Mouse (Mus musculus): ENCODE results near the gene Trappc12.

The Trappc12 gene

GRCm38 (mm10) chr12:28750021-28750633, at the start of gene Trappc12:
TSS of gene Trappc12 (minus strand) at chr12:28750472.
- DNase-seq (ENCODE audit: low spot score in 2 of 2), result peak; percentile 51 to 84

- DNase-seq (ENCODE audit: low spot score in 2 of 2), result peak in 1 of 2 experiments; percentile 26
Measured at GRCm38 (mm10) chr12:28799798-28800411, 49.6 kb upstream of the Trappc12 start.

- DNase-seq (ENCODE audit: low spot score in 2 of 2), result no peak
Measured at GRCm38 (mm10) chr12:28796881-28797420, 46.7 kb upstream of the Trappc12 start.

GRCm38 (mm10) chr12:28795041-28795440, 44.8 kb upstream of the Trappc12 start:
- no peak for DNase-seq (ENCODE audit: low spot score in 2 of 2)

GRCm38 (mm10) chr12:28793715-28794114, 43.4 kb upstream of the Trappc12 start:
- no peak for DNase-seq (ENCODE audit: low spot score in 2 of 2)

- DNase-seq (ENCODE audit: low spot score in 2 of 2), result no peak
Measured at GRCm38 (mm10) chr12:28792613-28793012, 42.3 kb upstream of the Trappc12 start.

- DNase-seq (ENCODE audit: low spot score in 2 of 2), result no peak
Measured at GRCm38 (mm10) chr12:28786310-28786709, 36.0 kb upstream of the Trappc12 start.

- DNase-seq (ENCODE audit: low spot score in 2 of 2), result no peak
Measured at GRCm38 (mm10) chr12:28785299-28785698, 35.0 kb upstream of the Trappc12 start.

- DNase-seq (ENCODE audit: low spot score in 2 of 2), result no peak
Measured at GRCm38 (mm10) chr12:28784864-28785263, 34.6 kb upstream of the Trappc12 start.

GRCm38 (mm10) chr12:28784355-28784754, 34.1 kb upstream of the Trappc12 start:
- peak in 1 of 2 experiments; percentile 30 for DNase-seq (ENCODE audit: low spot score in 2 of 2)

- no peak for DNase-seq (ENCODE audit: low spot score in 2 of 2)
Measured at GRCm38 (mm10) chr12:28782637-28783036, 32.4 kb upstream of the Trappc12 start.

- no peak for DNase-seq (ENCODE audit: low spot score in 2 of 2)
Measured at GRCm38 (mm10) chr12:28780180-28780579, 29.9 kb upstream of the Trappc12 start.

- DNase-seq (ENCODE audit: low spot score in 2 of 2), result no peak
Measured at GRCm38 (mm10) chr12:28775627-28776026, 25.4 kb upstream of the Trappc12 start.

GRCm38 (mm10) chr12:28775120-28775519, 24.8 kb upstream of the Trappc12 start:
- no peak for DNase-seq (ENCODE audit: low spot score in 2 of 2)

- no peak for DNase-seq (ENCODE audit: low spot score in 2 of 2)
Measured at GRCm38 (mm10) chr12:28773815-28774214, 23.5 kb upstream of the Trappc12 start.

- DNase-seq (ENCODE audit: low spot score in 2 of 2), result no peak
Measured at GRCm38 (mm10) chr12:28769953-28770352, 19.7 kb upstream of the Trappc12 start.

GRCm38 (mm10) chr12:28756019-28756418, 5.7 kb upstream of the Trappc12 start:
- no peak for DNase-seq (ENCODE audit: low spot score in 2 of 2)

- peak; percentile 47 to 79 for DNase-seq (ENCODE audit: low spot score in 2 of 2)
Measured at GRCm38 (mm10) chr12:28751508-28752263, 1.4 kb upstream of the Trappc12 start, which contains the start of gene Eipr1. TSS of gene Eipr1 (plus strand) at chr12:28751803.

GRCm38 (mm10) chr12:28750876-28751275, 604 bp upstream of the Trappc12 start:
- DNase-seq (ENCODE audit: low spot score in 2 of 2), result no peak

- no peak for DNase-seq (ENCODE audit: low spot score in 2 of 2)
Measured at GRCm38 (mm10) chr12:28743328-28743727, 6.9 kb downstream of the Trappc12 start.

GRCm38 (mm10) chr12:28735293-28735692, 15.0 kb downstream of the Trappc12 start:
- no peak for DNase-seq (ENCODE audit: low spot score in 2 of 2)

GRCm38 (mm10) chr12:28734271-28734670, 16.0 kb downstream of the Trappc12 start:
- DNase-seq (ENCODE audit: low spot score in 2 of 2), result no peak
